Mouse (Mus musculus): ENCODE measurements around the gene Upk3a.

DNA sequence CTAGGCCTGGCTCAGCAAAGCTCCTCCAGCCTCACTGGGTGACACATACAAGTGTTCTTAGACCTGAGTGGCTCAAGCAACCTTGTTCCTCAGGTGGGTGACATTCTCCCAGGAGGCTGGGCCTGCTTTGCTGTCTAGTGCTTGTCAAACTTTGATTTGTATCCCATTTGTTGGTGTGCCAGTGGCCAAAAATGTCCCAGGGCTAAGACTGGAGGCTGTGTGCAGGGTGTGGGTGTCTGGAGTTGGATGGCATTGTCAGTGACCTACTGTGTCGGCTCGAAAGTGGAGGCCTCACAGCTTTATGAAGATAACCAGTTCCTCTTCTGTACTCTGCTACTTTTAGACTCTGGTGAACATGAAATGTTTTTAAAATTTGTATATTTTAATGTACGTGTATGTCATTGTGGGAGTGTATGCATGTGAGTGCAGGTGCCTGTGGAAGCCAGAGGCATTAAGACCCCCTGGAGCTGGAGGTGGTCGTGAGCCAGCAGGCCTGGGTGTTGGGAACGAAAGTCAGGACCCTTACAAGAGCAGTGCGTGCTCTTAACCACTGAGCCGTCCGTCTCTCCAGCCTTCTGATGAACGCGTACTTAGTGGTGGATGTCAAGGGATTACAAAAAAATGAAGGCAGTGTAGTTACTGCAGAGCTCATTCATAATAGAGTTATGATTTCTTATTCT is 24.7 kb downstream of the Upk3a start:
- TF ChIP-seq CTCF (IDR thresholded peaks at IDR 0.05; ENCODE audit: borderline replicate concordance, insufficient read depth, low read depth, low read length) (no peak), POLR2A (IDR thresholded peaks at IDR 0.05; ENCODE audit: borderline replicate concordance, insufficient read depth, low read length) (no peak)

All from cerebellum, adult 2 months (tissue).